Mouse (Mus musculus) limb, embryonic 14.5 days (tissue): ENCODE results near the gene Abhd2. TPM values are rescaled to one million over a fixed set of nuclear protein-coding genes. Genes with fewer than 3 reads are reported as not detected.

Experiments
- ATAC-seq: fragments of 200-750 bp; cut with Nextera tagmentation; 2 replicates; pipeline ENCODE4 v1.8.0; 2017; ENCODE audit warnings: low read depth, moderate number of reproducible peaks, moderate TSS enrichment; ENCODE audit not compliant: low FRiP score
- DNase-seq: peaks from one replicate; pipeline ENCODE4 v3.0.0-alpha.2; 2015; ENCODE audit warnings: low spot score
- H3K27ac ChIP-seq: fragments of 300-500 bp; sonication (generic); replicated peaks from 2 replicates; pipeline ENCODE4 v1.5.1; 2014; ENCODE audit warnings: low read depth, mild to moderate bottlenecking, low read length, moderate library complexity, mixed read lengths
- H3K27me3 ChIP-seq: fragments of 300-500 bp; sonication (generic); 2 replicates; pipeline ENCODE4 v1.6.1; 2014; ENCODE audit warnings: low read length, mixed read lengths; ENCODE audit not compliant: control insufficient read depth, insufficient read depth
- H3K36me3 ChIP-seq: fragments of 300-500 bp; sonication (generic); 2 replicates; pipeline ENCODE4 v1.6.1; 2014; ENCODE audit warnings: mild to moderate bottlenecking, low read length, moderate library complexity, mixed read lengths; ENCODE audit not compliant: control insufficient read depth, insufficient read depth
- H3K4me1 ChIP-seq: fragments of 300-500 bp; sonication (generic); 2 replicates; pipeline ENCODE4 v1.6.1; 2014; ENCODE audit warnings: antibody characterized with exemption, low read length, mixed read lengths; ENCODE audit not compliant: control insufficient read depth, insufficient read depth
- H3K4me2 ChIP-seq: fragments of 300-500 bp; sonication (generic); replicated peaks from 2 replicates; pipeline ENCODE4 v1.6.1; 2014; ENCODE audit warnings: low read depth, mild to moderate bottlenecking, low read length, moderate library complexity; ENCODE audit not compliant: severe bottlenecking
- H3K4me3 ChIP-seq: fragments of 300-500 bp; sonication (generic); replicated peaks from 2 replicates; pipeline ENCODE4 v1.5.1; 2014; ENCODE audit warnings: low read length
- H3K9ac ChIP-seq: fragments of 300-500 bp; sonication (generic); 2 replicates; pipeline ENCODE4 v1.6.1; 2014; ENCODE audit warnings: mild to moderate bottlenecking, low read depth, low read length, moderate library complexity; ENCODE audit not compliant: severe bottlenecking
- H3K9me3 ChIP-seq: fragments of 300-500 bp; sonication (generic); 2 replicates; pipeline ENCODE4 v1.6.1; 2016; ENCODE audit warnings: low read length; ENCODE audit not compliant: control insufficient read depth
- POLR2A ChIP-seq: fragments of 200-500 bp; IDR thresholded peaks from 2 replicates; pipeline ENCODE4 v1.8.0; 2012; ENCODE audit warnings: inconsistent platforms, mild to moderate bottlenecking, moderate library complexity, borderline replicate concordance; ENCODE audit not compliant: insufficient read depth, insufficient read length; ENCODE audit errors: extremely low read depth
- WGBS: fragments of 180-500 bp; shearing (Covaris S2); extraction: QIAGEN DNeasy Blood & Tissue Kit; methylation state at CpG from one replicate; pipeline ENCODE4 v1.1.7; 2014; 5-methylcytosine and 5-hydroxymethylcytosine counted together
- polyA plus RNA-seq, 2 experiments: library from polyadenylated mRNA; depleted of rRNA in 1 of 2; stranded (reverse) in 1 of 2; unstranded in 1 of 2; fragments of >200 nt; fragmentation: Nextera tagmentation in 1 of 2; extraction: Ambion mirVana in 1 of 2; gene quantifications; 2 replicates each; pipeline versions ENCODE4 v1.2.1 to v1.2.3; 2012 to 2014

The Abhd2 gene
- polyA plus RNA-seq, 2 experiments = 7.8 to 10.9 TPM

DNA sequence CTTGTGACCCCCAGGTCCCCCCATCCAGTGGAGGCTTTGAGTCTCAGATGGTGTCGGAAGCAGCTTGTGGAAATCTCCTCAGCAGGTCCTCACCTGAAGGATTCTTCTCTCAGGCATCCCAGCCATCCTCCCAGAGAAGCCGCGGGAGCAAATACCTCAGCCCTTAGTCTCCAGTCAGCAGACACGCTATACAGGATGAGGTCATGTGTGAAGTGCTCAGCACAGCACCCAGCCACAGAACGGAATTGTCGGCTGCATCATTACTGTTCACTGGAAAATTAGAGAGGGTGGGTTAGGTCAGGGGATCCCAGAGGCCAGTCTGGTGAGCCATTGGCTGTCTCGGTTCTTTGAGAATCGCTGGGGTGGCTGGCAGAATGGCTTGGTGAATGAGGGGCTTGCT is 75.8 kb downstream of the Abhd2 start:
- 82% methylated on average over 8 of the region's 8 CpGs for WGBS
- ATAC-seq (no peak), DNase-seq (no peak)
- H3K9me3 ChIP-seq = no peaks in the 10 kb centered on the region
- H3K4me3 ChIP-seq = no peak overlapping the region
- H3K27ac ChIP-seq = no peak overlapping the region
- no peak for TF ChIP-seq POLR2A
- H3K27me3 ChIP-seq = no peaks in the 10 kb centered on the region
- no peaks in the 10 kb centered on the region for H3K4me1 ChIP-seq
- H3K36me3 ChIP-seq = peaks cover 38% of the 10 kb centered on the region
- no peak overlapping the region for H3K4me2 ChIP-seq
- no peak overlapping the region for H3K9ac ChIP-seq

DNA sequence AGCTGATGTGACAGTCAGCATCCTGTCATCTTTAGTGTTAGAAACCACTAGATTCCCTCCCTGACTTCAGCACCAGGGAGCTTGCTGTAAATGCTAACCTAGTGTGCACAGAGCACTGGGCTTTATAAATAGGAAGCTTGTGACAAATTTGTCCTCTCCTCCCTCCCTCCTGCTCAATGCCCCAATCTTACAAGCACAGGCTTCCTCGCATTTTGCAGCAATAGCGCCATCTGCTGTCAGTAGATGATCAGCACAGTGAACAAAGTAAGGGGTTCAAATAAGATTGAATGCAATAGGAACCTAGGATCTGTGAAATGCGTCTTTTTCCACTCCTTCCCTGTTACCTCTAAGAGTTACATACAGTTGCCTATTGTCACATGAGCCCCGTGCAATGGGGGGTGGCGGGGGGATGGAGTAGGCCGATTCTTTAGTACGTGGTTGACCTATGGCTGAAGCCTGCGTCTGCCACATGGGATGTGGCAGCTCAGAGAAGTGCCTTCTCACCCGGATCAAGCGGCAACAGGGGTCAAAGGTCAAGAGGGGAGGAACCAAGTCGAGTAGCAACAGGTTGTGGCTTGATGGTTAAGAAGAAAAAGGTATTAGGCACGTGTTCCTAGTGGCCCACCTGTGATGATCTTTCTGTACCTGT is 76.9 kb downstream of the Abhd2 start:
- H3K4me2 ChIP-seq = no peak overlapping the region
- DNase-seq = peak; percentile 62
- WGBS = 41% methylated on average over 12 of the region's 12 CpGs
- TF ChIP-seq POLR2A = no peak
- no peaks in the 10 kb centered on the region for H3K4me1 ChIP-seq
- H3K9me3 ChIP-seq = no peaks in the 10 kb centered on the region
- H3K9ac ChIP-seq = no peak overlapping the region
- peak; percentile 58; the same call in 1 of the 2 replicates for ATAC-seq
- no peak overlapping the region for H3K27ac ChIP-seq
- peaks cover 46% of the 10 kb centered on the region for H3K36me3 ChIP-seq
- H3K4me3 ChIP-seq = no peak overlapping the region
- no peaks in the 10 kb centered on the region for H3K27me3 ChIP-seq

DNA sequence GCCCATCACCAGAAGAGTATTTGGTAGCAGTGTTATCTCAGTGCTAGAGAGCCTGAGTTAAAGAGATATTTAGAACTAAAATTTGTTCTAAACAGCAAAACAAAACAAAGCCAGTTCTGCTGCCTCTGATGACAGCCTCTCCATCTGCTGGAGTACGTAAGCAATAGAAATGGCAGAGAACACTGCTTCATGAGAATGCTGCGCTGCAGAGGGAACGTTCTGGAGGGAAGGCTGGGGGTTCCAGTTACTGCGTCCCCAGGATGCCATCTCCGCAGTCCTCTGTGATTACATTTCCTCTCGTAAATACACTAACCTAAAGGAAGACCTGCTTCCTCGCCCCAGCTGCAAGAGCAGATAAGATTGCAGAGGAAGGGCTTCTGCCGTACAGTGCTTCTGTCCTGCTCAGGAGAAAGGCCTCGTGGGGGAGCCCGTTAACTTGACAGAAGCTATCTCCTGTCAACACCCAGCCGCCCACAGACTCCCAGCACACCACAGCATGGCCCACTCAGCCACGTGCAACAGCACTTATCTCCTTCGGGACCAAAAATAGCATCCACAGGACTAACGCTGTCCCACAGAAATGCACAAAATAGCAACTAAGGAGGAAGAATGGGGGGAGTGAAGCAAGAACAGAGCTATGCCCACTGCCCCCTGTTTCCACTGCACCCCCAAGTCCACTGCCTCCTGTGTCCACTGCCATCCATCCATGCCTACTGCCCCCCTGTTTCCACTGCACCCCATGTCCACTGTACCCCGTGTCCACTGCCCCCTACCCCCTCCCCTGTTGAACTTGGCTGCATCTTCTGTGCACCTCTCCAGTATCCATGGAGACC is 85.6 kb downstream of the Abhd2 start:
- H3K4me3 ChIP-seq = no peak overlapping the region
- no peak overlapping the region for H3K9ac ChIP-seq
- ATAC-seq (no peak), DNase-seq (no peak)
- H3K27ac ChIP-seq = no peak overlapping the region
- no peak overlapping the region for H3K4me2 ChIP-seq
- WGBS = 67% methylated on average over 15 of the region's 15 CpGs
- H3K36me3 ChIP-seq = peaks cover 41% of the 10 kb centered on the region
- TF ChIP-seq POLR2A = no peak
- no peaks in the 10 kb centered on the region for H3K9me3 ChIP-seq
- H3K27me3 ChIP-seq = no peaks in the 10 kb centered on the region
- H3K4me1 ChIP-seq = no peaks in the 10 kb centered on the region

DNA sequence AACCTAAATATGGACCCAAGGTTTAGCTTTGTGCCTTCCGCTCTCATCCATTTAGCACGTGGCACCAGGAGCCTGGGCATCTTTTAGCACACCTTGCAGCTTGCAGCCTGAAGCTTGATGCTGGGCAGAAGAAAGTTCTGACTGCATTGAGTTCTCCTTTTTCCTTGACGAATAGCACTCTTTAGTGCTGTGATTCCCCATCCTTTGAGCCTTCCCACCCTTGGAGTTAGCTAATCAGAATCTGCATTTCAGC is 86.1 kb downstream of the Abhd2 start:
- Histone ChIP-seq H3K36me3 (peaks cover 36% of the 10 kb centered on the region), H3K27ac (no peak overlapping the region), H3K4me3 (no peak overlapping the region), H3K9ac (no peak overlapping the region), H3K27me3 (no peaks in the 10 kb centered on the region), H3K4me1 (no peaks in the 10 kb centered on the region), H3K4me2 (no peak overlapping the region), H3K9me3 (no peaks in the 10 kb centered on the region)
- no peak for TF ChIP-seq POLR2A
- DNase-seq = no peak
- no peak for ATAC-seq
- 89% methylated on average over 3 of the region's 3 CpGs for WGBS

DNA sequence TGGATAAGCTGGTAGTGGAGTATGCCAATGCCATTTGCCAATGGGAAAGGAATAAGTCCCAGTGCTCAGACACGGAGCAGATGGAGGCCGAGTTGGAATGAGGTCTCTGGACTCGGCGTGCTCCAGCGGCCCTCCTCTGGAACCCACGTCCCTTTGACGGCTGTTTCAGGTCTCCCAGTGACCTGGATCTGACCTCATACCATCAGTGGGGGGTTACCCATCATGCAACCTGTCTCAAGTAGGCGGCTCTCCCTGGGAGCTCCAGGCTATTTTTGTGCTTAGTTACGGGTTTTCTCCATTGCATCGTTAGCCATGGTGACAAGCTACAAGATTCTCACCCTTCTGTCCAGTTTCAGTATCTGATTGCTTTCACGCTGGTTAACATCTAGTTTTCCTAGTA is 87.1 kb downstream of the Abhd2 start:
- no peak for TF ChIP-seq POLR2A
- H3K4me3 ChIP-seq = no peak overlapping the region
- H3K9ac ChIP-seq = no peak overlapping the region
- no peak for DNase-seq
- ATAC-seq = no peak
- H3K27ac ChIP-seq = no peak overlapping the region
- H3K27me3 ChIP-seq = no peaks in the 10 kb centered on the region
- H3K9me3 ChIP-seq = no peaks in the 10 kb centered on the region
- H3K4me1 ChIP-seq = no peaks in the 10 kb centered on the region
- H3K36me3 ChIP-seq = peaks cover 30% of the 10 kb centered on the region
- no peak overlapping the region for H3K4me2 ChIP-seq
- 67% methylated on average over 11 of the region's 11 CpGs for WGBS

DNA sequence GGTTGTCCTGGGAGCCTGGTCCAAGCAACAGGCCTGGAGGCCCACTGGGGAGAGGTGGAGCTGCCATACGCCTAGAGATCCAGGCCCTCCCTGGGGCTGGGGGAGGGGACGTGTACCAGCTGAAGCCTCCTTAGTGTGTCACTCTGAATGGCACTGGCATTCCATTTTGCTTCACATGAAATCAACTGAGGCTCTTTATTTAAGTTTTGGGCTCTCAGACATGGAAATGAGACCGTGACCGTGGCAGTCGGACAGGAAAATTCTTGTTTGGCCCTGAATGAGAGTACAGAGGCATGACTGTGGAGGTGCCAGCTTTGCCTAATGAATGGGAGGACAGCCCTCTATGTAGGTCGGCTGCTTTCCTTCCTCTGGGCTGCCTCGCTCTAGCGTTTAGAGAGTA is 89.2 kb downstream of the Abhd2 start:
- 80% methylated on average over 8 of the region's 8 CpGs for WGBS
- H3K4me3 ChIP-seq = no peak overlapping the region
- no peak overlapping the region for H3K4me2 ChIP-seq
- no peak overlapping the region for H3K9ac ChIP-seq
- DNase-seq (no peak), ATAC-seq (no peak)
- no peaks in the 10 kb centered on the region for H3K9me3 ChIP-seq
- no peaks in the 10 kb centered on the region for H3K4me1 ChIP-seq
- H3K36me3 ChIP-seq = peaks cover 17% of the 10 kb centered on the region
- no peaks in the 10 kb centered on the region for H3K27me3 ChIP-seq
- no peak for TF ChIP-seq POLR2A
- 0 out of 2 replicates have a peak overlapping the region, but pooled peaks have one; percentile 40 for H3K27ac ChIP-seq
